Mouse (Mus musculus) CH12F3 (cell line): ENCODE data around the gene Cdca3.

Experiments used
- in situ Hi-C: fragments of 300-500 bp; cut with MboI; formaldehyde crosslinking; loops from 2 replicates; pipeline ENCODE4 v1.14.3; 2020; ENCODE audit warnings: low sequenced_read_pairs

Gene Cdca3

DNA sequence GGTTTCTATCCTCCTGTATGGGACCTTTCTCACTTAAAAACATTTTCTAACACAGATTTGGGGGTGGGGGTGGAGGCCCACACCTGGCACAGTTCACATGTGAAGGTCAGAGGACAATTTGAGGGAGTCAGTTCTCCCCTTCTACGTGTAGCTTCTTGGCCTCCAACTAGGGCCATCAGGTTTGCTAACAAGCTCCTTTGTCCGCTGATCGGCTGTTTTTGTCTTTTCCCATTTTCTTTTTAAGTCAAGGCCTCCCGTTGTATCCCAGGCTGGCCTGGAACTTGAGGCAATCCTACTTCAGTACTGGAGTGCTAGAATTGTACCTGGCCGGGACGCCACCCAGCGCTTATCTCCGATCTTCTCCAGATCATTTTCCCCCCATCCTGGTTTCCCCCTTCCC lies 2.3 kb downstream of the Cdca3 start:
- in situ Hi-C loops: no loop called here

DNA sequence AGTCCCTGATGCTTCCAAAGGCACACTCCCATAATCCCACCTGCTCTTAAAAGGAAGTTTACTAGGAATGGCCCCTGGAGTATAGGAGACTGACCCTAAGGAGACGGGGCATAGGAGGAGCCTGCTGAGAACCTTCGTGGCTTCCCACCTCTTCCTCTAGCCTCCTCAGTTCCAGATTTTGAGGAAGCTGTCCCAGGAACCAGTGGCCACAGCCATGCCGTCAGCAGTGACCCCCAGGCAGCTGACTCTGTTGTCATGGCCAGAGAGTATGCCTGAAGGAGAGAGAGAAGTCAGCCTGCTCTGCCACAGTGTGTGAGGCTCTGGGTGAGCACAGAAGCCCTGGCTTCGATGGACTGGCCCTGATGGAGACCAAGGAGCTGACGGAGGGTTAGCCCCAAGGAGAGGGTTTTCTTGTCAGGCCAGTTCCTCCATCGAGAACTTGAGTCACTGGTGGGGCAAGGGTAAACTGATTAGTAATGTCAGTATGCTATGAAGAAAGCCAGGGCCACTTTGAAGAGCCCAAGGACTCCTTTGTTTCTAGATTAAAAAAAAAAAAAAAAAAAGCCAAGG lies 5.2 kb downstream of the Cdca3 start:
- in situ Hi-C loops: no loop called here

DNA sequence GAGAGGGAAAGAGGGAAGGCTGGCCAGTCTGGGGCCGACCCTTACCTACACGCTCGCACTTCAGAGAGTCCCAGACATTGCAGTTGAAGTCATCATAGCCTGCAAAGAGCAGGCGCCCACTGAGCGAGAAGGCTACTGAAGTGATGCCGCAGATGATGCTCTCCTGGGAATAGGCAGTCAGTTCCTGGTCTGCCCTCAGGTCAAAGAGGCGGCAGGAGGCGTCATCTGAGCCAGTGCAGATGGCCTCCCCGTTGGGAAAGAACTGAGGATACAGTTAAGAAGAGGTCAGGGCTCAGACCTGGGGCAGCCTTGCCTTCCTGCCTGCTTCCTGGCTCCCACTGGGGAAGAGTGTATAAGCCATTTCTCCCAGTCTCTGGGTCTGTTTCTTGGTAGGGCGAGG lies 6.2 kb downstream of the Cdca3 start:
- in situ Hi-C loops: no loop called here

DNA sequence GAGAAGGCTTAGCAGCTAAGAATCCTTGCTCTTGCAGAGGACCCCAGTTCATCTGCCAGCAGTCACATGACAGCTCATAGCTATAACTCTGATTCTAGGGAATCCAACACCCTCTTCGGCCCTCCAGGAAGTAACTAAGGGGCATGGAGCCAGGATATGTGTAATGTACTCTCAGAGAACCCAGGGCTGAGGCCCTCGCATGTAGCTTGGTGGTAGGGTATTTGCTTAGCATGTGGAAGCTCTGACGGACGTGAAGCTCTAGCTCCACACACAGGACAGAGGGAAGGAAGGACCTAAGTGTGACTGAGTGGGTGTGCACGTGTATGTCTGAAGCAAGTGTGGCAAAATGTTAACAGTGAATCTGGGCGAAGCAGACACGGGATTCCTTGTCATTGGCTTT lies 7.1 kb downstream of the Cdca3 start:
- in situ Hi-C loops: no loop called here

DNA sequence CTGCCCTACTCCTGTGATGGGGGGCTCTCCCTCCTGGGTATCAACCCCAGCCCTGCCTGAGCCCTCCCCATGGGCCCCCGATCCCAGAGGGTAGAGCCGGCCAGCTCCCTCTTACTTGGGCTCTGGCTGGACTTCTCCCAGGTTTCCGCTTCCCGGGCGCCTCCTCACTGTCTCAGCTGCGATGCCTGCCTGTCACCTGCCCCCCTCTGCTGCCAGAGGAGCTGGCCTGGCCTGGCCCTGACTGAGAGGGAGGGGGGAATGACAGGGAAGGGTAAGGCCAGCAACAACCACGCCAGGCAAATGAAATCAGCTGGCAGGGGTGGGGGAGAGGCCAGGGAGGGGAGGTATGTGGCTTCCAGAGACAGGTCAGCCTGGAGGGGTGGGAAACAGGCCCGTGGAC lies 10.5 kb downstream of the Cdca3 start:
- in situ Hi-C loops: no loop called here

DNA sequence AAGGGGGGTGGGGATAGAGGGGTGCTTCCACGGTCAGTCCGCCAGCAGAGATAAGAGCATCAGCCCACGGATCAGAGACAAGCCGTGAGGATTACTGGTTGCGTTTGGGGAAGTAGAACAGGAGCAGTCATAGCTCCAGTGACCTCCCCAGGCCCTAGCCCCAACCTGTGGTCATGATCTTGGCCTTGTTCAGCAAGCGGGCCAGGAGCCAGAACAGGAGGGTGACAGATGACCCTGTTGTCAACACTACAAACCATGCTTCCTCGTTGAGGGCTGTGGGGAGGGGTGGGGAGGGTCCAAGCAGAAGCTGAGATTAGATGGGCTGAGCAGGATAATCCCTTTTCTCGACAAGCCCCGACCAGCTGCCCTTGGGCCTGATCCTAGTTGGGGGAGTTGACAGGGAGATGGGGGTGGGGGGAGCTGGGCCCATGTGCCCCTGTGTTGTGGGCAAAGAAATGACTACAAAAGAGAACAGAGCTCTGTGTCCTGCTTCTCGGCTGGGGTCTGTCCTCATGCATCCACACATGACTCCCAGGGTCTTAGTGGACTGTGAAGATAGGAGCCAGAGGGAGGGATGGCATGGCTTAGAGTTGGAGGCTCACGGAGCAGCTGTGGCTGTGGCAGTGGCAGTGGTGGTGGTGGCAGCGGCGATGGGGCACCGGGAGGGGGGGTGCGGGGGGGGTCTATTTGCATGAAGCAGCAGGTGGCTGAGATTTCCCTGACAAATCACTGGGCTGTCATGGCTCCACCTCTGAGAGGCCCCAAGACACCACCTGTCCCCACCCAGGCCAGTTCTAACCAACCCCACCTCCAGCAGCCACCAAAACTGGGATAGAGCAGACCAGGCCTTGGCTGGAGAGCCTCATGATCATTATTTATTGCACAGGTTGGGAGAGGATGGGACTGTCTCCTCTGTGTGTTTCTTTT lies 11.2 kb downstream of the Cdca3 start, which contains the start of gene Gnb3:
Gnb3 (minus strand) TSS at position 35 of the 927 bp plus-strand sequence.
- in situ Hi-C loops: no loop called here

DNA sequence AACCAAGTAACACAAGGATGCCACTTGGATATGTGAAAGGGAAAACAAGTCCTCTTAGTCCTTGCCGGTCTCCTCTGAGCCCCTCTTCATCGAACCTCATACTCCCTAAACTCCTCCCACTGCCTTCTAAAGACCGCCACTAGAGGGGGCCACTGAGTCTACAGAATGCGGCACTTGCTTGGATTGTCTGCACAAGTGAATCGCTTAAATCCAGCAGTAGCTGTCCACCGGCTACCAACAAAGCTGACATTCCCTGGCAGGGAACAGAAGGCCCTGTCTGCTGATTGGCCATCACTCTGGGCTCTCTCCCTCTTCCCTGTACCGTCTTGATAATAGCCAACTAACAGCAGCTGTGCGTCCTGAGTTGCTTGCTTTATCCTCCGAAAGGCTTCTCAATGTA lies 18.0 kb downstream of the Cdca3 start:
- in situ Hi-C loops: no loop called here

DNA sequence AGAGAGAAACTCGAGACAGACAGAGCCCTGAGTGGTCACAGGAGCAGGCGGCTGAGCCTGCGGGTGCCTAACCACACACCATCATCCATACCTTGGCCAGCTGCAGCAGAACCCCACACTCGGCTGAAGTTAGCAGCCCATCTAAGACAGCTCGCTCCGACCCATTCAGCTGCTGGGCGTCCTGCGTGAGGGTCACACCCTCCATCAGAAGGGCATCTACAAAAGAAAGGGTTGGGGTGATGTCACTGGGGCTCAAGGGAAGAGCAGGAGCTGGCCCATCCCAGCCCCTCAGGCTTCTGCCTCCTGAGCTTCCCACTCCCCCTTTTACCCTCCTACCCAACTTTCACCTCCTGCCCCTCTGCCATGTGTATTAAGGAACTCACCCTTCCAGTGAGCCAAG lies 21.2 kb downstream of the Cdca3 start:
- in situ Hi-C loops: loop anchor here (10.0 kb wide), 1 partner anchor 174 kb away; no protein-coding TSS in a partner anchor

DNA sequence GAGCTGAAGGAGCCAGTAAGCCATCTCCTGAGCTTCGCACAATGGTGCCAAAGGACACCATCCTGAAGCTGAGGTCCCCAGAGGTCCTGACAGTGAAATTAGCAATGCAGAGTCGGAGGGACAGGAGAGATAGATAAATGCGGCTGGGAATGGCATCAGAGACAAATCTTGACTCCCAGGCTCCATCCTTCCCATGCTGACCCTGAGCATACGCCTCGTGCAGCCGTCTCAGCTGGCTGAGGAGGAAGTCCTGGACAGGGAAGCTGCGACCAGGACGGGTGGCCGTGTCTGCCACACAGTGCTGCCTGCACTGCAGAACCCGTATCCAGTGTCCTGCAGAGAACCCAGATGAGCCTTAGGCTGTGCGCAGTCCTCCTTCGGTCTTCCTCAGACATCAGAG lies 25.3 kb downstream of the Cdca3 start:
- in situ Hi-C loops: loop anchor here (10.0 kb wide), 1 partner anchor 170 kb away; no protein-coding TSS in a partner anchor

DNA sequence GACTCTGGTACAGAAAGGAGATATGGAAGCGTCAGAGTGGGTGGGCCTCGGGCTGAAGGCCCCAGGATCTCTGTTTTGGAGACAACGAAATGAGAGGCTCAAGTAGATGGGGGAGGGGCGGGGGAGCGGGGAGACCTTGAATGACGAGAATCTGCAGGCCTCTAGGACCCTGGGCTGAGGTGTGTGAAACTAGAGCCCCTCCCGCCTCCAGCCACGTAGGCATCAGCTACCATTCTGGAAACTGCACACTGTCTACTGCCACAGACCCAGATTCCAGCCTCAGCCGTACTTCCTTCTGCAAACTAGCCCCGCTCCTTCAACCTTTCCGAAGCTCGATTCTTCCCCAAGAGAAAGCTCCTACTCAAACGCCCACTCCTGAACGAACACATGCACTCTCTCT lies 27.0 kb downstream of the Cdca3 start:
- in situ Hi-C loops: loop anchor here (10.0 kb wide), 1 partner anchor 168 kb away; no protein-coding TSS in a partner anchor

DNA sequence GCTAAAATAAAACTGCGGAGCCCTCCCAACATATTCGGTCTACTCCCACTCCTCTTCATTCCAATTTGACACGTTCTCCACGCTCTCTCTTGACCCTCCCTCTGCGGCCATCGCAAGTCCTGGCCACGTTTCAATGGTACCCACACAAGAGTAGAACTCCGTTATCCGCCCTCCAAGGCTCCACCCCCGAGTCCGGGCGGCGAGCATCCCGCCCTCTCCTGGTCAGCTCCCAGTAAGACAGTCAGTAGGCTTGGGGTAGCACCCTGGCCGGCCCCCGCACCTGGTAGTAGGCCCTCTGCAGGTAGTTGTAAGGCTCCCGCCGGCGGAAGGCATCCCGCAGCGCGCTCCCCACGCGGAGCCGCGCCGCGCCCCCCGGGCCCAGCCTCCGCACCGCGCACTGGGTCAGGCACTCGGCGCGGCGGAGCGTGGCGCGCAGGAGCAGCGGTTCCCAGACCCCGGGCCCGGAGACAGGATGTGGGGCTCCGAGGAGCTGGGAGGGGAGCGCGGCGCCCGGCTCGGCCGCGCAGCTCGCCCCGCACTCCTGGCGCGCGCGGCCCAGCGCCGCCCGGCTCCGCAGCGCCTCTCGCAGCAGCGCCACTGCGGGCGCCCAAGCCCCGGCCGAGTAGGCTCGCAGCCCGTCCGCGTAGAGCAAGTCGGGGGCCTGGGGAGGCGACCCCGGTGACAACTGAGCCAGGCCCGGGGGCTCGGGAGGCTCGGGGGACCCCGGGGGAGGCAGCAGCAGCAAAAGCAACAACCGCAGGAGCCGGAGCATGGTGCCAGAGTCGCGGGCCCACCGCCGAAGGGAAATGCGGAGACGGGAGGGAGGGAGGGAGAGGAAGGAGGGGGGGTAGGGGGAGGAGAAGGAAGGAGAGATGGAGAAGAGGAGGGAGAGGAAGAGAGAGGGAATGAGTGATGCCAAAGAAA lies 27.8 kb downstream of the Cdca3 start, which contains the start of gene P3h3:
P3h3 (minus strand) TSS at position 837 of the 924 bp plus-strand sequence.
- in situ Hi-C loops: loop anchor here (10.0 kb wide), 1 partner anchor 168 kb away; no protein-coding TSS in a partner anchor

DNA sequence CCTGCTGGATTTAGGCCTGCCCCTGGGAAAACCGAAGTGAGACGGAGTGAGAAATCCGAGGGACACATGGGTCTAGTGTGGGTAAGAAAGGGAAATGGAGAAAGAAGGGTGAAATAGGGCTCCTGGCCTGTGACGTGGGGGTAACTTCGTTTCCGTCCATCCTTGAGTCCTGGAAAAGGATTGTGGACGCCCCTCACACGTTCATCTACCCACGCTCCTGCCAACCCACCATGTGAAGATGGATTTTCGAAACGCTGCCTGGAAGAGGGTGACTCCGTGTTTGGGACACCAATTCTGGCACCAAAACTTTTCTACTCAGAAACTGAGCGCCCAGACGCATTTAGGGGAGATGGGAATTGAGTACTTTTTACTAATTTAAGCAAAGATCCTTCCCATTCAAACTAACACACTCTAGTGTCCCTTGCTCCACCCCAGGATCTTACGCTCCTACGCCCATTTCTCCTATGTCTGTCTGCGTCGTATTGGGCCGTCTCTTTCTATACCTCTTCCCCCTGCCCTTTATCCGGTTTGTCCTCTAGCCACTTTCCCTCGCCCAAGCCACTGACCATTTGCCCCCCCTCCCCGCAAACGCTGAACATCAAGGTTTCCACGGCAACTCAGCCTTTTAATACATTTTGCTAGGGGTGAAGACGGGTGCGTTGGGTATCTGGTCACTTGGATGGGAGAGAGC lies 28.6 kb downstream of the Cdca3 start:
- in situ Hi-C loops: loop anchor here (10.0 kb wide), 1 partner anchor 167 kb away; no protein-coding TSS in a partner anchor

DNA sequence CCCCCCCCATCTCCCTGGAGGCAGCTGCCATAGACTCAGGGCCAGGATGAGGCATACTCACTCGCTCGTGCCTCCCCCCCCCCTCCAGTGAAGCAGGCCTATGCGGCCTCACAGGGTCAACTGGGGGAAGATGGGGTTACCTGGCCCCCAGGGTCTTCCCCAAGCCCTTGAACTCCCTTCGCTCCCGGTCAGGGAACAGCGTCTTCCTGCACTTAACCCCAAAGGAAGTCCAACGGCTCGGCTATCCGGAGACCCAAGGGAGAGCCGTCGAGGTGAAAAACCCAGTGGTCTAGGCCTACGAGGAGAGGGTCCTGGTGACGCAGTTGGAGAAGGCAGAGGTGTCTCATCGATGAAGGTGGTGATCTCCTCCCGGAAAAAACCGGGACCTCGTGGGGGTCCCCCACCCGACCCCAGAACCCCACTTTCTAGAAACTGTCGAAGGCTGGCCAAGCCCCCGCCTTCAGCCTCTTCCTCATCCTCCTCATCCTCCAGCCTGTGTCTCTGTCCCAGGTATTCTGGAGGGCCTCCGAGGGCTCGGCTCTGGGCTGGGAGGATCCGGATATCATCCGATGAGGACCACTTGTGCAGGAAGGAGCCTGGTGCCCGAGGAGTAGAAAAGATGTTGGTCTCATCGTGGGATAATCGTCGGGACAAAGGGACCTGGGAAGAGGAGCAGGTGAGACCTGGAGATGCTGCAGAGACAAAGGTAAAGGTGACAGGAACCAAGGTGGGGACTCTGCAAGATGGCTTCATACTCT lies 29.4 kb downstream of the Cdca3 start:
- in situ Hi-C loops: loop anchor here (10.0 kb wide), 1 partner anchor 166 kb away; no protein-coding TSS in a partner anchor

DNA sequence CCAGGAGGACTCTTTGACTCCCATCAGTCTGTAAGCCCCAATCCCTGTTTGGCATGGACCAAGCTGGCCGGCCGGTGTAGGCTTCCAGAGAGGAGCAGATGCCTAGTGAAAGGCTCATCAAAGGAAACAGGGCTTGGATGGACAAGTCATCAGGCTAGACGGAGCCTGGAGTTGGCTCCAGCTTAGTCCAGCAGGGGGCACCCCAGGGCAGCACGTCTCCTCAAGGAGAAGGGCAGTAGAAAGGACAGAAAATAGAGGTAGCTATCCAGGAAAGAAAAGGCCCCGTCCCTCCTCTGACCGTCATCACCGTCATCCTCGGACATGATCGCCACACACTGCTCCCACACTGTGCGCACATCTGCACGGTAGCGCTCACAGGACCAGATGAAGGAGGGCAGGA lies 30.4 kb downstream of the Cdca3 start:
- in situ Hi-C loops: loop anchor here (10.0 kb wide), 1 partner anchor 165 kb away; no protein-coding TSS in a partner anchor

DNA sequence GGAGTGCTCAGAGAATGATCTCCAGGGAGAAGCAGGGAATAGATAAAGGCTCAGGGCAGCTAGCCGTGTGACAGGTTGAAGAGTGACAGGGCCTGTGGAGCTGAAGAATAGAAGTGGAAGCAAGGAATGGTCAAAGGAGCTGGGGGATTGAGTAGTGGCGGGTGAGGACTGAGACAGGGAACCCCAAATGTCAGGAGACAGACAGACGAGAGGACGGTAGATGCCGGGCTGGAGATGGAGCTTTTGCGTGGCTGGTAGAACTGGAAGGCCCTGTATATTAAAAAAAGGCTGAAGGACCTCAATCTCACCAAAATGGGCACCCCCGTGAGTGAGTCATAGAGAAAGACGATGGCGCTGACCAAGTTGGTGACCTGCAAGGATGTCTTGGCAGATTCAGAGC lies 31.2 kb downstream of the Cdca3 start:
- in situ Hi-C loops: no loop called here

DNA sequence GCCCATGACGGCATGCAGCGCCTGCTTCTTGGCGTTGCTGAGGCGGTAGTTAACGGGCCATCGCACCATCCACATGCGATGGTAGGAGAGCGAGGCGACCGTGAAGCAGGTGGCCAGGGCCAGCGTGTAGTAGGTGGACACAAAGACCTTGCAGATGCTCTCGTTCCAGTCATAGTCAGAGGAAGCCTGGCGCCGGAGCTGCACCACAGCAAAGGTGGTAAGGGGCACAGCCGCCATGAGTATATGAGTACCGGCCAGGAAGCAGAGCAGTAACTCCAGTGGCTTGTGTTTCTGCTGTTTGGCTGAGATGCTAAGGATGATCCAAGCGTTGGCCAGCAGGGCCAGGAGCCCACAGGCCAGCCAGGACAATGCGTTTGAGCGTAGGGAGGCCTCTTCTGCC lies 31.9 kb downstream of the Cdca3 start:
- in situ Hi-C loops: no loop called here

DNA sequence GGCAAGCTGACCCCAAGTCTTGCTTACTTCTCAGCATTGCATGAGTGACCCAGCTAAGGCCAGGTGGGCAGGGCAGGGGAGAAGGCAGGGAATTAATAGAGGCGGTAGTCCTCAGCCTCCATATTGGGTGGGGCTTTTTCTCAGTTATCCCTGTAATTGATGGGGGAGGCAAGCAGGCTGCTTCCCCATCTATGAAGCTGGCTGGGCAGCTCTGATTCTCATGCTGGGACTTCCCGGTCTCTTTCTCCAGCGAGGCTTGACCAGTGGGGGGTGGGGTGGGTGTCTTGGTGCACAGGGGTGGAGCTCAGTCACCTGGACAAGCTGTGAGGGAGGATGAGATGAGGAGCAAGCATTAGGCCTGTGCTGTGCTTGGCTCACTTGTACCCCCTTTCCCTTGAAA lies 32.5 kb downstream of the Cdca3 start:
- in situ Hi-C loops: no loop called here

DNA sequence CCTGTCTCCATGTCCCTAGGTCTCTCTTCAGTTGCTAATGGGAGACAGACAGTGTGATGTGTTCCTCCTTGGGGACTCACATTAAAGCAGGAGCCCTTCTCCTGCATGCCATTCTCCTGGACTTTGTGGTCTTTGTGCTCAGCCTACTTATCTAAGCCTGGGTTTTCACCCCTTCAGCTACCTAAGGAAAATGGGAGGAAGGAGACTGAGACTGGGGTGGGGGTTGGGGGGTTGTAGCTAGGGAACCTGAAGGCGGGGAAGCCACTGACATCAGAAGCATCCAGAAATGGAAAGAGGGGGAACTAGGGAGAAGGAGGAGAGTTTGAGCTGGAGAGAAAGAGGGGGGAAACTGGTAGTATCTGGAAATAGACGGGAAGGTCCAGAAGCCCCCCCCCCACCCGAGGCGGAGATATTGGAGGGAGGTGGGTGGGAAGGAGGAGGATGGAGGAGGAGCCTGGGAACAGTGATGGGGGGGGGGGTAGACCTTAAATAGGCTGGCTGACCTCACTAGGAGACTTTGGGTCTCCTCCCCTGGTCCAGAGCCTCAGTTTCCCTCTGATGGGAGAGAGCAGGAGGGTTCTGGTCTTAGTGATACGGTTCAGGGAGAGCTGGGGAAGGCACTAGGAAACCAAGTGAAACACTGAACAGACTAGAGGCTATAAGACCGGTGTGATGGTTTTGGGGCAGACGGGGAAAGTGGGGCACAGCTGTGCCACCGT lies 33.2 kb downstream of the Cdca3 start:
- in situ Hi-C loops: no loop called here
